Mouse (Mus musculus) heart, adult 9 months (tissue): ENCODE measurements around the gene Rap2c.

ENCODE experiments used
- DNase-seq, 2 experiments: peaks; one replicate each; pipeline ENCODE4 v3.0.0; 2022; ENCODE audit warnings: low spot score in 2 of 2

Gene Rap2c

DNA sequence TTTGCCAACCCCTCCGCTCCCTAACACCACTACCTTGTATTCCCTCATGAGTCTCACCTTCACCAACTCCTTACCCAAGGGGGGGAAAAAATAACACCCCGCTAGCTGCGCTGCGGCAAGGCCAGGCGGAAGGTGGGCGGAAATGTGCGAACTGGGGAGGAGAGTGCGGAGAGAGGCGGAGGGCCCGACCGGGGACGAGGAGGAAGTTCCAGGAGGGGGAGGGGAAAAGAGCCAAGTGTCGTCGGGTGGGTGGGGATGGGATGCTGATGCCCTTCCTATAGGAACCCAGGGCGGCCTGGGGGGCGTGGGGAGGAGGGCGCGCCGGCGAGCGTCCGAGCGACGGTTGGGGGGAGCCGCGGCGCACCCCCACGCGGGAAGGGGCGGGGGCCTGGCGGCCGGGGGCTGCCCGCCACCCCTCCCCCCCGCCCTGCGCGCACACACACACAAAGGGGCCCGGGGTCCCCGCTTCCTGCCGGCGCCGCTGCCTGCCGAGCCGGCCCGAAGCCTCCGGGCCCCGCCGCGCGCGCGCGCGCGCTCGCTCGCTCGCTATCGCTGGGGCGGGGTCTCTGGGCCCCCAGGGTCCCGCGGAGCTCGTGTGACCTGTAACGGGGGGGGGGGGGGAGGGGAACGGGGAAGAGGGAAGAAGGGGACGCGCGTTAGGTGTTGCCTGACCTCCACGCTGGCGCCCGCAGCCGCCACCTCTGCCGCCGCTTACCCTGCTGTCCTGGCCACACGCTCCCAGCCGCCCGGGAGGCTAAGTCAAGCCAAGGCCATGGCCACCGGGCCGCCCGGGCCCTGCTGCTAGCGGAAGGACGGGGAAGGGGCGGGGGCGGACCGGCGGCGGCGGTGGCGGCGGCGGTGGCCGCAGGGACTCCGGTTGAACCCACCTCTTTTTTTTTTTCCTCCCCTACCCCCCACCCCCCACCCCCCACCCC is at the start of gene Rap2c:
Gene Rap2c, minus strand, starts transcription at position 168 of the 935 bp plus-strand sequence.
- peak; percentile 39 to 61 for DNase-seq

DNA sequence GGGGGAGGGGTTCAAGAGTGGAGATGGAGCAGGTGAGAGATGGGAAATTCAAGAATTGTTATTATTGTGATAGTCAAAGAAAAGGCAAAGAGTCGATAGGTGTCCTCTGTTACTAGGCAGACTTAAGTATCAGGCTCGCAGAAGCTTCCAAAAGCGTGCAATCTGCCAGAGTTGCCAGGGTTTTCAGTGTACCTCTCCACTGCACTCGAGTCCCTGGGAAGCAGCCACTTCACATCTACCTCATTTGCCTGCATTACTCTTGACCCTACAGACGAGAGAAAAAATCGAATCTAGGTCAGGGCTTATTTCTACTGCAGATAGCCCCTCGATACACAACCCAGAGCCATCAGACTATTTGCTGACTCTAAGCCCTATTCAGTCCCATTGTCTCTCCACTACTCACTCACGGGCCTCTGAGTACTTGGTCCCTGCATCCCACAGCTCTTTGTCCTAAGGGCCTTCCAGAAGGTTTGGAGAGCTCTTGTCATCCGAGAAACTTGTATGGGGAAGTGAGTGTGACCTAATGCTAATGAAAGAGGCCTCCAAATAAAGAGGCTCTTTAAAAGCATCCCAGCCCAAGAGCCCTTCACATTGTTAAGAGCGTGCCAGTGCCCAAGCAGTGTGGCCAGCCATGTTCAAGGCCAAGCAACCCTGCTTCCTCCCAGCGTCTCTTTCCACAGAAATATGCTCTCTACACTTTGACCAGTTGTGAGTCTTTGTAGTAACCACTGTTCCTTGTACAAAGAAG is 48.9 kb upstream of the Rap2c start:
- no peak for DNase-seq

DNA sequence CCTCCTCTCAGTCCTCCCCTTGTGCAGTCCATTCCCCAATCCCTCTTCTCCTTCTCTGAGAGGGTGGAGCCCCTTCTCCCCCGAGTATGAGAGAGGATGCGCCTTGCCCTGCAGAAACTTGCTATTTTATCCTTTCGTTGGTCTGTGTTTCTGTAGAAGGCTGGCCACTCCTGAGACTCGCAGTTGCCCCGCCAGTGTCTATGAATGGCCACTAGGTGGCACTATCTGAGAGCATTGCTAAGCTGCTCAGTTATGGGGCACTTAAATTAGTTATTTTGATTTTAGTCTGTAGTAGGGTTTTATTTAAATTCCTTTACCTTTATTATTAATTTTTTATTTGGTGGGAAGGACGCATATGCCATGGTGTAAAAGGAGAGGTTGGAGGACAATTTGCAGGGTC is 48.0 kb upstream of the Rap2c start:
- peak; percentile 1 to 16 for DNase-seq

DNA sequence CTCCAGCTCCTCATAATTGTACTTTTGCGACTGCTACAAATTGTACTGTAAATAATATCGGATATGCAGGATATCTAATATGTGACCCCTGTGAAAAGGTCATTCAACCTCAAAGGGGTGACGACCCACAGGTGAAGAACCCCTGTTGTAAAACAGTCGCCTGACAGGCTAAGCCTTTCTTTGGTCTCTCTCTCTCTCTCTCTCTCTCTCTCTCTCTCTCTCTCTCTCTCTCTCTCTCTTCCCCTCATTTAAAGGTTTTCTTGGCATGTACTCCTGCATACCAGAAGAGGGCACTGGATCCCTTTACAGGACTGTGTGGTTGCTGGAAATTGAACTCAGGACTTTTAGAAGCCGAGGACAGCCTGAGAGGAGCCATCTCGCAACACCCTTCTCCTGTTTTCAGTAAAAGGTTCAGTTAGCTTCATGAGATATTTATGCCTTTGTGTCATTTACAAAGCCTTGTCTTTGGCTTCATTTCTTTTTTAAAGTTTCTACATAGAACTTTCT is 47.4 kb upstream of the Rap2c start:
- no peak for DNase-seq

DNA sequence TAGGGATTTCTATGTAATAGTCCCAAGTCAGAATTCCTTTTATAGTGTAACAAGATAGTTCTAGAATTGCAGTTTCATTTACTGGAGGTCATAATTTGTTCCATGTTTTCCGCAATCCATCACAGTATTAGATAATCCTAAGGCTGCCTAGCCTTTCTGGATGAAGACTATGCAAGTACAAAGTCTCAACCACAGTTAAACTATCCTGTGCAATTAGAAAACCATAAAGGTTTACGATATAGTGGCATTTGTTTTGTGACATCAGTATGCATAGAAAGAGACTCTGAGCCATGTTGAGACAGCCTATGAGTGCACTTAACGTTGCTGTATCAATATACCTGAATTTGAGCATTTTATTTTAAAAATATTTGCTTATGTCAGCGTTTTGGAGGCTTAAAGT is 42.4 kb upstream of the Rap2c start:
- no peak for DNase-seq

DNA sequence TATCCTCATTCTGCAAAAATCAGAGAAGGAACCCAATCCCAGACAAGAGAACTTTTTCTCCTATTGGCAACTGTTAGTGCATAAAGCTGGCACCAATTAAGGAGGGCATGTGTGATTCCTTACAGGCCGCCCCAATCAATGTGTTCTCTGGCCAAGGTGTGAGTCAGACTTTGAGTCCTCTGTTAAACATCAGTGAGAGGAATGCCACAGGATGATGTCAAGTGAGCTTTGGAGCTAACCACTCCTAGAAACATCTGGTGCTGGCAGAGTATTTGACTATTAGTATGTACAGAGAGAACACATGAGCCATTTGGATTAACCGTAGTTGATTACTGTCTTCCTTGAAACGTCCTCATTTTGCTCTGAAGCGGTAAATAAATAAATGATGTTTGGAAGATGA is 40.9 kb upstream of the Rap2c start:
- peak; percentile 23 to 24 for DNase-seq

DNA sequence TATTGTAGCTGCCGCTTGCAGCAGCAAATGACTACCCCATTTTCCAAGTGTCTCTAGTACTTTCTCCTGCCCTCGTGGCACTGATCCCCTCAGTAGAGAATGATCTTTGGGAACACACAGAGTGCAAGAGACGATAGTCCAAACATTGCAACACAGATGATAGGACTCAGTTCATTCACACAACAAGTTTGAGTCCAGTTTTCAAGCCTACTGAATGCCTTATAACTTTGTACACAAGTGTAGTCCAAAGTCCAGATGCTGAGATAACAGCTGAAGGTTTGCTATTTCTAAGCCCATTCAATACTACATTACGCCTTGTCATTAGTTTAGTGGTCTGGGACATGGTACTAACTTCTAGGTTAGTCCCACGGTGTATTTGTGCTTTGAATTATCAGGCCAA is 40.5 kb upstream of the Rap2c start:
- no peak for DNase-seq

DNA sequence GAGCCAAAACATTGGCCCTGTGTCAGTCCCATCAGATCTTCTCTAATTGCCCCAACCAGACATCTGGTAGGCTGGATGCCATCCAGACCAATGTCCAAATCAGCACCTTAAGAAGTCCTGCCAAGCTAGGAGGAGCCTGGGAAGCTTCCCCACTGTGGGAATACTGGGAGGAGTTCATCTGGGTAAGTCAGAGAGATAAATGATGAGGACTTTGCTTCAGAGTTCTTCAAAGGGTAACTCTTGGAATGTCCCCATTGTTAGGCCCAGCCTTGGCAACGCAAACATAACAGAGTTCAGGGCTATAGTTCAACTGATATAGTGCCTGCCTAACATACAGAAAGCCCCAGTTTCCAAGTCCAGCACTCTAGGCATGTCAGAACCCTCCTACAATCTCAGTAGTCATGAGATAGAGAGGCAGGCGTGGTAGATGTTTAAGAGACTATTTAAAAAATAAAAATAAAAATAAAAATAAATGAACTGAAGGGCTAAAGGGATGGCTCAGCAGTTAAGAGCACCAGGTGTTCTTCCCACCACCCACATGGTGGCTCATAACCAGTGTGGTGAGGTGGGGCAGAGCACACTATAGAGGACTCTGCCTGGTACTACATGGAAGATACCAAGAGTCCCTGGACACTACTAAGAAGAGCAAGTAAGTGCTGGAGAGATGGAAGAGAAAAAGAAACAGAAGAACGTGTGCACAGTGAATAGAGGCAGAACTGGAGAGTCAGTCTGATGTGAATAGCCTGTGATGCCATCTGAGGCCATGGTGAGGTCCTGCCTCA is 34.1 kb upstream of the Rap2c start:
- DNase-seq: no peak

DNA sequence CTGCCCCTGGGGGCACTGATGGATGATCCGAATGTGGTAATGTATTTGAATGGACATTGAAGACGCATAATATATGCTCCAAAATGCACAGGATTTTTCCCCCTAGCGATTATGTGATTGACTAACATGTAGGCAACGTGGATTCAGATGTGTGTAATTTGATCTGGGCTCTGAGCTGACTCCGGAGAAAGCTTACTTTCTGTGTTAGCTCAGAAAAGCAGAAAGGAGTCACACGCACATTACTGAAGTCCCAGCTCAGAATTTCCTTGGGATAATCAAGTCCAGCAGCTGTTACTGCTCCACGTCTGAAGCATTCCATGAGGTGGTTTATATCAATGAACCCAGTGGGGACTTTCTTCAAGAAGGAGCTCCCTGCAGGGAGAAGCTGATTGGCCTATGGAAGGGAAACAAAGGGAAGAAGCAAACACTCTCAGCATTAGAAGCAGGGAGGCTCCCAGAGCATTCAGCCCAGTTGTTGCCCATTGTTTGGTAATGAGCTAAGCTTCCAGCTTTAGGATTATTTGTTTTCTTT is 17.9 kb upstream of the Rap2c start:
- DNase-seq: no peak

DNA sequence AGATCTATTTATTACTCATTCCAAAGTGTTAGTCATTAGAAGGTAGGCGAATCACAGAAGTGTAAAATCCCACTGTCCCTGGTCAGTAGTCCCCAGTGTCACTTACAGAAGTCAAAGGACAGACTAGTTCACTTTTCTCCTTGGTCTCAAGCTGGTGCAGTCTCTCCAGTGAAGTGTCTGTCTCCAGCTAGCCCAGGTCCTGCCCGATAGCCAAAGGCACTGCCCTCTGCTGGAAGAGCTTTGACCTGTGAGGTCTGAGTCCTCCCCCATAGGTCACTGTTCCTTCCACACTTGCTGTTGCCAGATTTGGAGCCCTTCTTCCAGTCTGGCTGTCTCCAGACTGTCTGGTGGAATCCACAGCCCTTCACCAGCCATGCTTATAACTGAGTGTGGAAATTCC is 2.1 kb upstream of the Rap2c start:
- peak; percentile 52 to 54 for DNase-seq

DNA sequence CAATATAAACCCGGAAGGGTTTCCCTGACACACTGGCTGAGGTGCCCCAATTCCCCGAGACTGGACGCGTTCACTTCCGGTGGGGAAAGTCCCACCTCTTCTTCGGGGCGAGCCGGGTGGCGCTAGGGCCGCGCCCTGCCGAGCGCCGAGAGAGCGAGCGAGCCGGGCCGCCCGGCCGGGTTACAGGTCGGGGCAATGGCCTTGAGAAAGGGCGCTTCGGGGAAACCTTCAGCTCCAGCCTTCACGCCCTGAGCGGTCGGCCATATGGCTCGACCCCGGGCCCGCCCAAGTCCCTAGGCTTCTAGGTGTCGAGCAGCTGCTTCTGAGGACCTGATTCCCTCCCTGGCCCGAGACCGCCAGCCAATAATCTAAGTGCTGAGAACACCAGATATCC is 965 bp upstream of the Rap2c start:
- DNase-seq: peak; percentile 76 to 77

DNA sequence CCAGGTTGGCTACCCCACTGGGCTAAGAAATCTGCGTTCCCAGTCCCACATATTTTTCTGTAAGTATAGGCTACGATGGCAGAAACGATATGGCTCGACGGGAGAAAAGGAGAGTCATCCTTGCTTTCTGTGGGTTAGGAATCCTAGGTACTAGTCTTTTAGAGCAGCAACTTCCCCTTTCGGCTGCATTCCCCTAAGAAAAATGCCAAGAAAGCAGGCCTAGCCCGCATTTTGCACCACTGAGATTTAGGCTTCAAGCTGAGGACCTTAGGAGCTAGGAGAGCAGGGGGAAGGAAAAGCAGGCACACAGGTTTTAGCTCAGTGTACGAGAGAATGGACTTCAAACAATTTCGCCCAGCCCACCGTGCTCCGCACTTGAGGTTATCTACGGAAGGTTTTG is 892 bp downstream of the Rap2c start:
- no peak for DNase-seq

DNA sequence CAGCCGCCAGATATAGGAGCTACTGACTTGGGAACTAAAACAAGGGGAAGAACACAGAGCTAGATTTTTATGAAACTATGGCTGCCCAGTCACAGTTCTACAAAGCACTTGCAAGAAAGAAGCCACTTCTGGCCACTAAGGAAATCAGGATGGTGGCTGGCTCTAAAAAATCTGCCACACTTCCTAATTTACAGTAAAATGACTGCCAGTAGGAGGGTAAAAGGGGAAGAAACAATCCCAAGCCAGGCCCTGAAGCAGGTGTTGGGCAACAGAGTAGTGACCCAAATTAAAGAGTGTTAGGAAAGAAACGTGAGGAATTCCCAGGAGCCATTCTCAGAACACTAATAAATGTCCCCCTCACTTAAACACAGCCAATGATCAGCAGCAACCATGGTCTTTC is 5.5 kb downstream of the Rap2c start:
- no peak for DNase-seq

DNA sequence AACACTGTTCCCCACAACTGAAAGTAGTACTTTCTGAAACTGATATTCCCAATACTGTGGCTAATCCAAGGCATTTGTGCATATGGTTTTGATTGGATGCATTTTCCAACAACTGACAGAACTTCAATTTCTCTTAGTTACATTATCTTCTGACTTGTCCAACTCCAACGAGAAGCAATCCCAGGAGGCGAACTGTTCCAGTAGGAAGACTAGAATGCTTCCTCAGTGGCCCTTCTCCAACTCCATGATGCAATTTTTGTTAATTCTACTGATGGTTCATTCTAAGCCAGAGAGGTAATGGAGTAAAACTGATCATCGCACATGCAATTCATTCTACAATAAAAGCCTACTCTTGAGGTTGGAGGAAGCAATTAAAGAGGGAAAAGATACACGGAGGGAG is 7.5 kb downstream of the Rap2c start:
- no peak for DNase-seq

DNA sequence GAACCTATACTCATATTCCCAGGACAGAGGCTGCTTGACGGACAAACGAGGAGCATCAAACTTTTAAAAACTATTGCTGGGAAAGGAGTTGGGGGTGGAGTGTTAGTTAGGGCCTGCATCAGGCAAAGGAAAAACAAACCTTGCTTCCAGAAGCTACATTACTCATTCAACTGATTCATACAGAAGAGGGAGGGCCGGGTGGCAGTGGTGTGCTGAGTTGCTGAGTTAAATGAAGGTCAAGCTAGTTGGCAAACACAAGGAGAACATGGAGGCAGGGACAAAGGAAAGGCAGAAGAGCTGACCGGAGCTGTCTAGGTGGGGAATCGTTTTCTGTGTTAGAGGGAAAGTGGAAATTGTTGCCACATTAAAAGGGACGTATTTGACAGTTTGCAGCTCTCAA is 17.0 kb downstream of the Rap2c start:
- no peak for DNase-seq

DNA sequence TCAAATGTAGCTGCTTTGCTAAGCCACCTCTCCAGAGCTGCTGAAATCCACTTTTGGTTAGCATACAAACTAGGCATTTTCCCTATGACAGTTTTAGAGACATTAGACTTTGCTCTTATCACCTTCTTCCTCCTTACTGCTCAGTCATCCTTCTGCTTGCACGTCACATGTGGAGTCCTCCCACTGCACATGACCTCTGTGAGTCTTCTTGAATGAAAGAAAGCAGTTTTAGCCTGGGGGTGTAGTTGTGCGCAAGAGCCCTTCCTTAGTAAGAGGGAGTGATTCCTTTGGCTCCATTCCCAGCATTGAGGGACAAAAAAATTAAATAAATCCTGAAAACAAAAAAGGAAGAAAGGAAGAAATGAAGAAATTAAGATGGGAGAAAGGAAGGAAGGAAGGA is 22.5 kb downstream of the Rap2c start:
- no peak for DNase-seq

DNA sequence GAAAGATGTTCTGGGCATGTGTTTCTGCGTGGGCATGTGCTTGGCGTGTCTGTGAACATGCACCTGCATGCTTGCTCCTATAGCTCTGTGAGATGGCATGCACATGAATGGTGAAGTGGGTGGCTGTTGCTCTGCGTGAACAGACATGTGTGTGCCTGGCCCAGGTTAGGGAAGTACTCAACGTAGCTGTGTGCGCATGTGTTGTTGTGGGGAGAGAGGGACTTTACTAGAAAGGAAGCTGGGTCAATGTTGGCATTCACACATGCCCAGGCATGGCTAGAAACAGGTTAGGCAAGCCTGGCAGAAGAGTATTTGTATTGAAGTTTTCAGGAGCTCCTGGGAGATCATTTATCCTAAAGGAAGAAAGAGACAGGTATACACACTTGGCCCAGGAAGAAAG is 26.5 kb downstream of the Rap2c start:
- no peak for DNase-seq

DNA sequence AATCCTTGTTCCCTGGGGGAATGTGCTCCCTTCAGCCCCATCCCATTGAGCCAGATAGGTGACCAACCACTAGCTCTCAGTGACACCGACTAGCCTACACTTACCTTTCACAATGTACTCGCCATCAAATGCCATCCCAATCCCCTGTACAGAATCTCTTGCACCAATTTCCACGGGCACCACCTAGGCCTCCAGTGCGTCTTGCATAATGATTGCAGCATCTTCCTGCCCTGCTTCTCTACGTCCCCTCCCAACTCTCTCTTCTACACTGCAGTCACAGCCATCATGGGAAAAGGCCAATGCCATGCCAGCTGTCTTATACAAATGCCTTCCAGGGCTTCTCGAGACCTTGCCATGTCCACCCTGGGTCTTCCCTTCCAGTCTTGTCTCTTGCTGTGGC is 27.9 kb downstream of the Rap2c start:
- DNase-seq: no peak

DNA sequence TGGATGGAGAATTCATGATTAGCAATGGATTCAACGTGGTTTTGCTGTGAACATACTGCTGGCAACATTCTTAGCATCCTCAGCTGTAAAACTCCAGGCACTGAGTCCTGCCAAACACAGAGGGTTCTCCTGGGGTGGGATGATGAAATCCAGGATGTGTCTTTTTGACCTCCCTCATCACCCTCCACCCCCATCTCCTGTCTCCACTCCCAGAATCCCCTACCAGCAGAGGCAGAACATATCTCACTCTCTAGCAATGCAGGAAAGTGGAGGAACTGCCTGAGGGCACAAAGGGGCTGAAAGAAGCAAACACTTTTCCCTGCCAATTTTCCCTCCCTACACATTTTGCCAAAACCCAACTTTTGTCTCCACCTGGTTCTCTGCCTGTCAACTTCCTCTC is 29.2 kb downstream of the Rap2c start:
- no peak for DNase-seq

DNA sequence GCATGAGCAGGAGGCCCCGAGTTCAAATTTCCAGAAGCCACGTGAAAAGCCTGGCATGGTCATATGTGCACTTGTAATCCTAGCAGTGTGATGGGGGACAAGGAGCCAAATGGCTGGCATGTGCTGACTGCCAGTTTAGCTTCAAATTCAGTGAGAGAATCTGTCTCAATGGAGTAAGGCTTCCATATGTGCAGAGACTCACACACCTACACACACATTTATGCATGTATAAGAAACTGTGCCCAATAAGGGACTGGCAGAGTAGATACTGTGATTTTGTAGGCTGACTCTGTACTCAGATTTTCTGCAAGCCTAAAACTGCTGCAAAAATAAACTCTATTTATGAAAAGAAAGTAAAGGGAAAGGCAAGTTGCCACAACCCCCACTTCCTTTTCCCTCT is 39.4 kb downstream of the Rap2c start:
- no peak for DNase-seq

DNA sequence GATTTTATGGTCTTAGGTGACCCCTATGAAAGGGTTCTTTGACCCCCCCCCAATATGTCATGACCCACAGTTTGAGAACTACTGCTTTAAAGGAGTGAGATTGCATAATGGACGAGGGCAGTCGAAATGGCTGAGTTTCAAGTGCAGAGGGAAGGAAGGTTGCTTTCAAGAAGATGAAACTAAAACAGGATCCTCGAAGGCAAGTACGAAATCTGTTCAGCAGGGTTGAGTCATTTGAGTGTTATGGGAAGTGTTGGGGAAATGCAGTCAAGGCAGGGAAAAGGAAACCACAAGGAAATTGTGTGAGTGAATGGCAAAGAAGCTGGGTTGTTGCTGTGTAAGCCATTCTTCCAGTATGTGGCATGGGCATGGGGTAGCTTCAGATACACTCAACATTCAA is 45.7 kb downstream of the Rap2c start:
- no peak for DNase-seq

DNA sequence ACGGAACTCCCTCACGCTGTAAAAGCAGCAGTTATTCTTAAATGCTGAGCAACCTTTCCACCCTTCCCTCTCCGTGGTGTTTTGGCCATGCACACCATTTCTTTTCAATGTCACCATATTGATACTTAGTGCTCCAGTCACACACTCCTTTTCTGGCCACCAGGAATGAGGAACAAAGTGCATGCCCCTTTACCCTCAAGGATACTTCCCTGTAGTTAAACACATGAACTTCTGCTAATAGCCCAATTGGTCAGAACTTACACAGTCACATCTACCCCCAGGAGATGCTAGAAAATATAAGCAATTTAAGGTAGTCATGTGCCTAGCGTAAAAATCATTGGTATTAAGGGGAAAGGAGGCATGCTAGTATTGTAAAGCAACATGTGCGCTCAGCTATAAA is 47.9 kb downstream of the Rap2c start:
- no peak for DNase-seq
